Mouse (Mus musculus): ENCODE data around the gene Mecom. TPM values are rescaled to one million over a fixed set of nuclear protein-coding genes. Genes with fewer than 3 reads are reported as not detected.

Mecom gene
- total RNA-seq, 1 experiment: 2.3 TPM

DNA sequence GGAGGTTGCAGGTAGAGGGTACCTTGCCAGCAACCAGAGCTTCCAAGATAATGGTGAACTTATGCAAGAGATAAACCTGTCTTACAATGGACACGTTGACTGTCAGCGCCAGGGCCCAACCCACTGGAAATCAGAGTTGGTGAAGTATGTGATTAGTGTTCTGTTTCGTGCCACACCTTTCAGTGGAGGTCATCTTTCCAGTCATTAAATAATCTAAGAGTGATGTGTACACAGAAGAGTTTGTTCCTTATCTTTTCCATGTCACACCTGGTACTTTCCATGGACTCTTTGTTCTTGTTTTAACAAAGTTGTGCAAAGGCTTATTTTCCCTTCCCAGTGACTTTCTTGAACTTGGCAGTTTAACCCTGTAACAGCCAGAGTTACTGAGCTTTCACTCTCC is 374.0 kb downstream of the Mecom start:
- Histone ChIP-seq H3K36me3 (ENCODE audit: control insufficient read depth, insufficient read depth, low read length, poor library complexity, severe bottlenecking) (no peaks in the 10 kb centered on the region), H3K4me3 (ENCODE audit: insufficient read depth in 1 of 2, low read depth in 1 of 2, low read length in 2 of 2, poor library complexity in 1 of 2, severe bottlenecking in 1 of 2) (no peak overlapping the region), H3K4me1 (ENCODE audit: control insufficient read depth in 2 of 2, insufficient read depth in 2 of 2, low read length in 2 of 2, poor library complexity in 1 of 2) (no peaks in the 10 kb centered on the region), H3K9ac (ENCODE audit: insufficient read depth, low read depth, low read length, poor library complexity, severe bottlenecking) (no peak overlapping the region), H3K27ac (ENCODE audit: insufficient read depth, low read depth, low read length, poor library complexity, severe bottlenecking) (no peak overlapping the region), H3K9me3 (ENCODE audit: control insufficient read depth, insufficient read depth, low read depth, low read length) (no peaks in the 10 kb centered on the region)
- in situ Hi-C loops (cut with MboI; ENCODE audit: low sequenced_read_pairs in 2 of 2, unreplicated experiment in 2 of 2): no loop called here
- no peak for DNase-seq (ENCODE audit: low read depth, low spot score)
- TF ChIP-seq HCFC1 (IDR thresholded peaks at IDR 0.05; ENCODE audit: borderline replicate concordance, insufficient read depth, low read length) (no peak), ZC3H11A (IDR thresholded peaks at IDR 0.05; ENCODE audit: borderline replicate concordance, low read depth, low read length) (no peak), MAFK (IDR thresholded peaks at IDR 0.05; ENCODE audit: insufficient read depth, low read depth, low read length) (no peak), ZNF384 (IDR thresholded peaks at IDR 0.05; ENCODE audit: low read depth, low read length) (no peak), CHD2 (IDR thresholded peaks at IDR 0.05; ENCODE audit: low read depth, low read length) (no peak)

- Histone ChIP-seq H3K36me3 (ENCODE audit: control insufficient read depth, insufficient read depth, low read length, poor library complexity, severe bottlenecking) (no peaks in the 10 kb centered on the region), H3K9me3 (ENCODE audit: control insufficient read depth, insufficient read depth, low read depth, low read length) (no peaks in the 10 kb centered on the region), H3K4me3 (ENCODE audit: insufficient read depth in 1 of 2, low read depth in 1 of 2, low read length in 2 of 2, poor library complexity in 1 of 2, severe bottlenecking in 1 of 2) (no peak overlapping the region), H3K9ac (ENCODE audit: insufficient read depth, low read depth, low read length, poor library complexity, severe bottlenecking) (no peak overlapping the region), H3K27ac (ENCODE audit: insufficient read depth, low read depth, low read length, poor library complexity, severe bottlenecking) (no peak overlapping the region), H3K4me1 (ENCODE audit: control insufficient read depth in 2 of 2, insufficient read depth in 2 of 2, low read length in 2 of 2, poor library complexity in 1 of 2) (no peaks in the 10 kb centered on the region)
- no peak for TF ChIP-seq HCFC1 (IDR thresholded peaks at IDR 0.05; ENCODE audit: borderline replicate concordance, insufficient read depth, low read length)
- TF ChIP-seq ZC3H11A (IDR thresholded peaks at IDR 0.05; ENCODE audit: borderline replicate concordance, low read depth, low read length): no peak
- TF ChIP-seq ZNF384 (IDR thresholded peaks at IDR 0.05; ENCODE audit: low read depth, low read length): no peak
- no peak for TF ChIP-seq CHD2 (IDR thresholded peaks at IDR 0.05; ENCODE audit: low read depth, low read length)
- no peak for TF ChIP-seq MAFK (IDR thresholded peaks at IDR 0.05; ENCODE audit: insufficient read depth, low read depth, low read length)
- no peak for DNase-seq (ENCODE audit: low read depth, low spot score)
- in situ Hi-C loops (cut with MboI; ENCODE audit: low sequenced_read_pairs in 2 of 2, unreplicated experiment in 2 of 2): no loop called here
These were observed 379.2 kb downstream of the Mecom start for GRCm38 (mm10) chr3:30168396-30169186.

DNA sequence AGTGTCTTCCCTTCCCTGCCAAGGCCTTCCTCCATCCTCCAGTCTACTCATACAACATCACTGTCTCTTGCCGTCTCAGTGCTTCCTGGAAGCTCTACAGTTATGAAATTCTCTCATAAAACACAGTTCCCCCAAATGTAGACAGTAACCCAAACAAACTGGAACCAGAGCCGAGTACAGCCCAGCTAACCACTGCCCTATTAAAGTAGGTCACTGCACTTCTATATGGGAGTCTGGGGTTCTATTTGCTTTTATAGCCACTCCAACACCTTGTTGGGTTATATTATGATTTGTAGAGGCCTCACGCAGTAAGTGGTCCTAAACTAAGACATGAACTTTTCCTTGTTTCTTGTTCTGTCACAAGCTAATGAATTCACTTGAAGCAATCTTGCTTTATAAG is 380.8 kb downstream of the Mecom start:
- no peak for TF ChIP-seq ZNF384 (IDR thresholded peaks at IDR 0.05; ENCODE audit: low read depth, low read length)
- no peak for TF ChIP-seq HCFC1 (IDR thresholded peaks at IDR 0.05; ENCODE audit: borderline replicate concordance, insufficient read depth, low read length)
- Histone ChIP-seq H3K4me1 (ENCODE audit: control insufficient read depth in 2 of 2, insufficient read depth in 2 of 2, low read length in 2 of 2, poor library complexity in 1 of 2) (no peaks in the 10 kb centered on the region), H3K9me3 (ENCODE audit: control insufficient read depth, insufficient read depth, low read depth, low read length) (no peaks in the 10 kb centered on the region), H3K27ac (ENCODE audit: insufficient read depth, low read depth, low read length, poor library complexity, severe bottlenecking) (no peak overlapping the region), H3K36me3 (ENCODE audit: control insufficient read depth, insufficient read depth, low read length, poor library complexity, severe bottlenecking) (no peaks in the 10 kb centered on the region), H3K9ac (ENCODE audit: insufficient read depth, low read depth, low read length, poor library complexity, severe bottlenecking) (no peak overlapping the region), H3K4me3 (ENCODE audit: insufficient read depth in 1 of 2, low read depth in 1 of 2, low read length in 2 of 2, poor library complexity in 1 of 2, severe bottlenecking in 1 of 2) (no peak overlapping the region)
- DNase-seq (ENCODE audit: low read depth, low spot score): no peak
- in situ Hi-C loops (cut with MboI; ENCODE audit: low sequenced_read_pairs in 2 of 2, unreplicated experiment in 2 of 2): no loop called here

GRCm38 (mm10) chr3:30164834-30165233 is 383.0 kb downstream of the Mecom start:
- Histone ChIP-seq H3K4me3 (ENCODE audit: insufficient read depth in 1 of 2, low read depth in 1 of 2, low read length in 2 of 2, poor library complexity in 1 of 2, severe bottlenecking in 1 of 2) (no peak overlapping the region), H3K27ac (ENCODE audit: insufficient read depth, low read depth, low read length, poor library complexity, severe bottlenecking) (no peak overlapping the region), H3K36me3 (ENCODE audit: control insufficient read depth, insufficient read depth, low read length, poor library complexity, severe bottlenecking) (no peaks in the 10 kb centered on the region), H3K9ac (ENCODE audit: insufficient read depth, low read depth, low read length, poor library complexity, severe bottlenecking) (no peak overlapping the region), H3K9me3 (ENCODE audit: control insufficient read depth, insufficient read depth, low read depth, low read length) (no peaks in the 10 kb centered on the region), H3K4me1 (ENCODE audit: control insufficient read depth in 2 of 2, insufficient read depth in 2 of 2, low read length in 2 of 2, poor library complexity in 1 of 2) (no peaks in the 10 kb centered on the region)
- in situ Hi-C loops (cut with MboI; ENCODE audit: low sequenced_read_pairs in 2 of 2, unreplicated experiment in 2 of 2): no loop called here
- no peak for TF ChIP-seq MAFK (IDR thresholded peaks at IDR 0.05; ENCODE audit: insufficient read depth, low read depth, low read length)
- no peak for TF ChIP-seq ZNF384 (IDR thresholded peaks at IDR 0.05; ENCODE audit: low read depth, low read length)
- TF ChIP-seq HCFC1 (IDR thresholded peaks at IDR 0.05; ENCODE audit: borderline replicate concordance, insufficient read depth, low read length): no peak
- TF ChIP-seq CHD2 (IDR thresholded peaks at IDR 0.05; ENCODE audit: low read depth, low read length): no peak
- DNase-seq (ENCODE audit: low read depth, low spot score): no peak

DNA sequence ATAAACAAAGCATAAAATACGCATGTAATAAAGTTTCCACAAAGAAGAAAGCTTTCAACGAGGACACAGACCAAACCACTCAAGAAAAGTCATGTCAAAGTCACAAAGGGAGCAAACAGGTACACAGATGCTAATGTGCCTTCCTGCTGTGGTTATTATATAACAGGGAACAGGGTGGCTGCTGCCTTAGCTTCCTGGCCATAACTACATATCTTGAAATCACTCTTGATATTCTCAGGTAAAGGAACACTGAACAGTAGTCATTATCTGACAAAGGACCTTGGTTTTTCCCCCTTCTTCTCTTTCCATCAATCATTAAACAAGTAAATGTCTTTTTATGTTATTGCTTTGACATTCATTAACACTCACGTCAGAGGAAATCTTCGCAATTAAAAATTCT is 384.4 kb downstream of the Mecom start:
- in situ Hi-C loops (cut with MboI; ENCODE audit: low sequenced_read_pairs in 2 of 2, unreplicated experiment in 2 of 2): no loop called here
- H3K4me1 ChIP-seq (ENCODE audit: control insufficient read depth in 2 of 2, insufficient read depth in 2 of 2, low read length in 2 of 2, poor library complexity in 1 of 2): no peaks in the 10 kb centered on the region
- TF ChIP-seq MAFK (IDR thresholded peaks at IDR 0.05; ENCODE audit: insufficient read depth, low read depth, low read length): no peak
- no peak for TF ChIP-seq ZNF384 (IDR thresholded peaks at IDR 0.05; ENCODE audit: low read depth, low read length)
- no peak for TF ChIP-seq CHD2 (IDR thresholded peaks at IDR 0.05; ENCODE audit: low read depth, low read length)
- no peak for TF ChIP-seq ZC3H11A (IDR thresholded peaks at IDR 0.05; ENCODE audit: borderline replicate concordance, low read depth, low read length)
- no peak for TF ChIP-seq HCFC1 (IDR thresholded peaks at IDR 0.05; ENCODE audit: borderline replicate concordance, insufficient read depth, low read length)

More for the DNA sequence above, 384.4 kb downstream of the Mecom start:
- Histone ChIP-seq H3K9me3 (ENCODE audit: control insufficient read depth, insufficient read depth, low read depth, low read length) (no peaks in the 10 kb centered on the region), H3K4me3 (ENCODE audit: insufficient read depth in 1 of 2, low read depth in 1 of 2, low read length in 2 of 2, poor library complexity in 1 of 2, severe bottlenecking in 1 of 2) (no peak overlapping the region), H3K27ac (ENCODE audit: insufficient read depth, low read depth, low read length, poor library complexity, severe bottlenecking) (no peak overlapping the region), H3K36me3 (ENCODE audit: control insufficient read depth, insufficient read depth, low read length, poor library complexity, severe bottlenecking) (no peaks in the 10 kb centered on the region), H3K9ac (ENCODE audit: insufficient read depth, low read depth, low read length, poor library complexity, severe bottlenecking) (no peak overlapping the region)
- no peak for DNase-seq (ENCODE audit: low read depth, low spot score)
